Mouse (Mus musculus) C2C12 (cell line): ENCODE results near the gene Acly.

Experiments used
- CEBPB ChIP-seq: IDR thresholded peaks from one replicate; pipeline ENCODE4 v1.6.1; 2011; ENCODE audit warnings: low read depth, mild to moderate bottlenecking, control low read depth, moderate library complexity
- CTCF ChIP-seq: IDR thresholded peaks from one replicate; pipeline ENCODE4 v1.5.1; 2011; ENCODE audit not compliant: control insufficient read depth, insufficient read depth, insufficient read length
- MAX ChIP-seq: IDR thresholded peaks from one replicate; pipeline ENCODE4 v1.6.1; 2011; ENCODE audit warnings: mild to moderate bottlenecking, control low read depth

GRCm38 (mm10) chr11:100504990-100505660, 22.7 kb downstream of the Acly start:
- TF ChIP-seq CTCF (no peak), MAX (no peak), CEBPB (no peak)
